Mouse (Mus musculus) frontal cortex, postnatal 10 days (tissue): Measurements from ENCODE around the gene Rnf220.

ENCODE experiments used
- DNase-seq, 2 experiments: peaks; one replicate each; pipeline ENCODE4 v3.0.0; 2022; ENCODE audit warnings: low spot score in 2 of 2, mixed read lengths in 1 of 2

Gene Rnf220

GRCm38 (mm10) chr4:117343385-117343784, 153.5 kb downstream of the Rnf220 start:
- DNase-seq = no peak

- peak in 1 of 2 experiments; percentile 20 for DNase-seq
Measured at GRCm38 (mm10) chr4:117342751-117343150, 154.1 kb downstream of the Rnf220 start.

- DNase-seq = no peak
Measured at GRCm38 (mm10) chr4:117341282-117341681, 155.6 kb downstream of the Rnf220 start.

GRCm38 (mm10) chr4:117339796-117340195, 157.1 kb downstream of the Rnf220 start:
- DNase-seq = no peak

- DNase-seq = no peak
Measured at GRCm38 (mm10) chr4:117330836-117331475, 165.9 kb downstream of the Rnf220 start.

- DNase-seq = no peak
Measured at GRCm38 (mm10) chr4:117330132-117330531, 166.7 kb downstream of the Rnf220 start.

- DNase-seq = no peak
Measured at GRCm38 (mm10) chr4:117326915-117327314, 169.9 kb downstream of the Rnf220 start.

- DNase-seq = no peak
Measured at GRCm38 (mm10) chr4:117325076-117325475, 171.8 kb downstream of the Rnf220 start.

- peak in 1 of 2 experiments; percentile 48 for DNase-seq
Measured at GRCm38 (mm10) chr4:117323515-117324344, 173.1 kb downstream of the Rnf220 start.

GRCm38 (mm10) chr4:117321011-117321410, 175.8 kb downstream of the Rnf220 start:
- DNase-seq = no peak

- no peak for DNase-seq
Measured at GRCm38 (mm10) chr4:117318508-117318907, 178.3 kb downstream of the Rnf220 start.

GRCm38 (mm10) chr4:117317701-117318190, 179.1 kb downstream of the Rnf220 start:
- no peak for DNase-seq

- no peak for DNase-seq
Measured at GRCm38 (mm10) chr4:117316800-117317199, 180.1 kb downstream of the Rnf220 start.

GRCm38 (mm10) chr4:117314849-117315500, 181.9 kb downstream of the Rnf220 start:
- no peak for DNase-seq

GRCm38 (mm10) chr4:117313085-117313424, 183.8 kb downstream of the Rnf220 start:
- DNase-seq = no peak

- DNase-seq = no peak
Measured at GRCm38 (mm10) chr4:117312416-117313084, 184.3 kb downstream of the Rnf220 start.

GRCm38 (mm10) chr4:117311891-117312290, 185.0 kb downstream of the Rnf220 start:
- DNase-seq = no peak

GRCm38 (mm10) chr4:117309427-117309826, 187.4 kb downstream of the Rnf220 start:
- DNase-seq = no peak

- DNase-seq = no peak
Measured at GRCm38 (mm10) chr4:117307270-117307669, 189.6 kb downstream of the Rnf220 start.

- DNase-seq = no peak
Measured at GRCm38 (mm10) chr4:117305461-117305860, 191.4 kb downstream of the Rnf220 start.

GRCm38 (mm10) chr4:117304239-117305025, 192.4 kb downstream of the Rnf220 start:
- DNase-seq = no peak
